Mouse (Mus musculus): ENCODE measurements around the gene Capns2.

GRCm38 (mm10) chr8:92858475-92859182 lies 42.6 kb upstream of the Capns2 start:
- TF ChIP-seq CTCF (conservative IDR thresholded peaks at IDR 0.05 in 1 of 2, IDR thresholded peaks at IDR 0.05 in 1 of 2; ENCODE audit: low read depth in 2 of 2, low read length in 2 of 2) (no peak), JUND (conservative IDR thresholded peaks at IDR 0.05; ENCODE audit: low read depth, low read length) (no peak), IRF4 (IDR thresholded peaks at IDR 0.05; ENCODE audit: low read depth, low read length) (no peak), USF1 (IDR thresholded peaks at IDR 0.05; ENCODE audit: low read depth, low read length) (no peak)

Data from CH12.LX (cell line).